Mouse (Mus musculus) layer of hippocampus, postnatal 25 days (tissue): Measurements from ENCODE around the gene Ppcdc. TPM values are rescaled to one million over a fixed set of nuclear protein-coding genes. Genes with fewer than 3 reads are reported as not detected.

Experiments used
- DNase-seq, 2 experiments: peaks; one replicate each; pipeline ENCODE4 v3.0.0; 2022; ENCODE audit warnings: mixed read lengths in 2 of 2, low spot score in 1 of 2; ENCODE audit errors: extremely low spot score in 1 of 2
- total RNA-seq, 2 experiments: library from RNA; stranded (reverse); gene quantifications; 2 replicates each; pipeline ENCODE4 v1.2.3; 2021

Gene Ppcdc
- total RNA-seq: 10 to 100 TPM; 11.5 to 17.4 TPM

DNA sequence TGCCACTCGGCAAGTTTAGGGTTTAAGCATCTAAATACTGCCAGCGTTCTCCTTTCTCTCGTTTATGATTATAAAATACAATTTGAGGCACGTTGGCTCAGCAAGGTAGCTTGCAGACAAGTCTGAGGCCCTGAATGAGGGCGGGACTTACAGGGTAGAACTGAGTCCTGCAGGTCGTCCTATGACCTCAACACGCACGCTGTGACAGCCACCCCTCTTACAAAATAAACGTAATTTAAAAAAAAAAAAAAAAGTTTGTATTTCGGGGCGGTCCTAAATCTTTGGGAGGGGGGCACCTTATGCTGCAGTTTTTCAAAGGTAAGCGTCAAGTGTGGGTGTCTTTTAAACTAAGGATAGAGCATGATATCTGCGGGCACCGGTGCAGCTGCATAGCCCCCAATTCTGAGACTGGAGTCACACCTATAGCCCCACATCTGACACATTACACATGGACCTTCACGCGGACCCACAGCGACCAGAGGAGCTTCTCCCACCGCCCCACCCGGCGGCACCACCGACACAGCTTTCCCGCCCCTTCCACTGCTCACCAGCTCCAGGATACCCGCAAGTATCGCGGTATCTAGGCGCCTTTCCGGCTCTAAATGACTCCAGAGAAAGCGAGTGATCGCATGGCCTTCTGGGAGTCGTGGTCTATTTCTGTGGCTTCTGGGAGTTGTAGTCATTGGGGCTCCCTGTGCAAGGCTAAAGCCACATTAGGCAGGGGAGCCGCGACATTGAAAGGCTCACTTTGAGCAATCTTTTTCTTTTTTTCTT, at the start of gene Ppcdc:
Ppcdc (minus strand) TSS at position 603 of the 774 bp plus-strand sequence.
- DNase-seq: peak; percentile 82 to 83

DNA sequence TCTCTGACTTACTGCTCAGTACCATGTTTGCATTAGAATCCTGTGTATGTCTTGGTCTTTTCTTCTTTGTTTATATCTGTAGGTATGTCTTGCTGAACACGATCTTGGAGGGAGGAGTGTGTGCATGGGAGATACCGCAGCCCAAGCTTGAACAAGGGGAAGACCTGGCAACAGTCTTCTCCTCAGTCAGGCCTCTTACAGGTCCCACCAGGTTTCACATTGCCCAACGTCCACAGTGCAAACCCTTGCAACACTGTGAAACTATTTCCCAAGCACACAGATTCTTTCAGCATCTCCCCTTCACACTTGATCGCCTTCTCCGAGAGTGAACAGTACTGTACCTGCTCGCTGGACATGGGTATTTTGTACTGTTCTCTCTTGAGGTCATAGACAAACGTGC, 47.9 kb upstream of the Ppcdc start:
- DNase-seq: no peak

DNA sequence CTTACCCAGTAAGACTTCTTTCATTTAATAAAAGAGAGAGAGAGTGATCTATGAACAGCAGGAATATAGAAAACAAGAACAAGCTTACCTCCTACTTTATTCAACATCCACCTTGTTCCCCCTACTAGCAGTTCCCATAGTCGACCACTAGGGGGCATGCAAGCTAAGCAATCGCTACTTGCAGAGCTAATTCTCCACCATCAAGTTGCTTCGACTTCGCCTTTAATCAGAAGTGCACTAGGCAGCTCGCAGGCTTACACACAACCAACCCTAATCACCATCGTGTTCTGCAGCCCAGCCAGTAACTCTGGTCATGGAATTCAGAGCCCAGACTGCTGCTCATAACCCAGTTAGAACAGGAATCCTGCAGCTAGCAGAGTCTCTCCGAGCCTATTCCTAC, 45.9 kb upstream of the Ppcdc start:
- peak; percentile 66 to 88 for DNase-seq

DNA sequence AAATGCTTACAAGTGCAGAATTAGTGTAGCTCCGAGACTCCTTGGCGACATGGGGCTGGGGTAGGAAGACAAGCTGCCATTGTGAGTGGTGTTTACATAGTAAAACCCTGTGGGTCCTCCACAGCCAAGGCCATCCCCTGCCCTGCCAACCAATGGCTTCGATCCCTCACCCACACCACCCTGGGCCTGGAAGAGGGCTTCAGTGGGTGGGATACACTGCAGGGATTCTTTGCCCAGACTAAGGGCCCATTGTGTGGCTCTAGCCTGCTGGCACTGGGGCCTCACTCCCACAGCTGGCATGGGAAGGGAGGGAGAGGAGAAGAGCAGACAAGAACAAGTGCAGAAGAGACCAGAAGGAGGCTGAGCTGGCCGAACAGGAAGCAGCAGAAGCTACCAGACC, 29.0 kb upstream of the Ppcdc start:
- no peak for DNase-seq

DNA sequence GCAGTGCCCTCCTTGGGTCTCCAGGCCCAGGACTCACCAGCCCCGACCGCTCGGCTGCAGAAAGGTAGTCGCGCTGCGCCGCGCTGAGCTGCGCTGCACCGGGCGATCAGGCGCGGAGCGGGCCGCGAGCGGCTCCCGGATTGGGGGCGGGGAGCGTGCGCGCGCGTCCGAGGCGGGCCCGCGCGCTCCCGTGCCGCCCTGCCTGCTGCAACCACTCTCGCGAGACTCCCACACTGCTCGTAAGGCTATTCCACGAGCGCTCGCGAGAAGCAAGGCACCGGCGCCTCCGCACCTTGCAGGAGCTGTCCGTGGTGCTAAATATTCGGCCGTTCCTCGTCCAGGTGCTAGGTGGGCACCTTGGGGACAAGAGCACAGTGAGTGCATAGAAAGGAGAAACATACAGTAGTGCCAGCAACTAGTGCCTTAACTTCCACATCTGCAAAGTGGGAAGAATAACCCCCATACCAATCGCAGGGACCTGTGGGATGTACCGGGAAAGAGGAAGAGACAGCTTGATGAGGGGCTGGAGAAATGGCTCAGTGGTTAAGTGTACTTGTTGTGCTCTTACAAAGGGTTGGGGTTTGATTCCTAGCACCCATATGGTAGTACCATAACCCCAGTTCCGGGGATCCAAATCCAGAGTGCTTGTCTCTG, 28.1 kb upstream of the Ppcdc start, which contains the start of gene Scamp5:
Scamp5 (minus strand) TSS at position 165 of the 654 bp plus-strand sequence.
- DNase-seq: peak; percentile 77 to 84

DNA sequence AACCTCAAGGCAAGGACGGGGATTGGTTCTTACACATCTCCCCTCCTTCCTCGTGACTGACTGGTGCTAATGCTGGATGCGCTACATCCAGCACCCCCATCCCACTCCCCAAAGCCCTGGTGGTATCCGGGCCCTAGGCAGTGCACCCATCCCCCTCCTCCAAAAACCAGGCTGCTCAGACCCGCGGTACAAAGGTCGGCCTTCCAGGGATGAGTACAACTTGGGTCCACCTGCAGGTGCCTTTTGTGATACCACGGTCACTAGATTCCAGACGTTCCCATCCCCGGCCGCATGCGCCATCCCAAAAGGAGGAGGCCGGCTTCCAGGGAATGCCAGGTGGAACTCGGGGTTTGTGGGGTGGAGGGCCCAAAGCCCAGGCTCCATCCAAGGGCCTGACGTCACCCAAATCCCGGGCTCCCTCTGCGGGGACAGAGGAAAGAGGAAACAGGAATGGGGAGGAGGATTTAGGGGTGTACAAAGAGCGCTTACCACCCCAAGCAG, 27.4 kb upstream of the Ppcdc start:
- peak; percentile 33 to 49 for DNase-seq

DNA sequence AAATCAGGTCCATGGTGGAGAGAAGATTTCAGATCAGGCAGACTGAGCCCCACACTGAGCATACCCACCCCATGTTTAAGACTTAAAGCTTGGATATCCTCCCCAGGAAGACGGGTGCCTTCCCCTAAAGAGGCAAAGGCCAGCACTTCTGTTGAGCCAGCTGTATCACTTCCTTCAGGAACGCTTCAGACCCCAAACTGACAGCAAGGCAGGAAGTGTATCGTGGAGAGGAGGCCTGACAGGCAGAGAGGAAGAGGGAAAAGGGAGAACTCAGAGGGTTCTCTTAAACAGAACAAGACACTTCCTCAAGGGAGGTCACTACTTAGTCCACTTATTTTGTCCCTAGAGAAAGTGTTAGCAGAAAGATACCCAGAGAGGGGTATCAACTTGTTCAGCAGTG, 26.2 kb upstream of the Ppcdc start:
- DNase-seq: no peak

DNA sequence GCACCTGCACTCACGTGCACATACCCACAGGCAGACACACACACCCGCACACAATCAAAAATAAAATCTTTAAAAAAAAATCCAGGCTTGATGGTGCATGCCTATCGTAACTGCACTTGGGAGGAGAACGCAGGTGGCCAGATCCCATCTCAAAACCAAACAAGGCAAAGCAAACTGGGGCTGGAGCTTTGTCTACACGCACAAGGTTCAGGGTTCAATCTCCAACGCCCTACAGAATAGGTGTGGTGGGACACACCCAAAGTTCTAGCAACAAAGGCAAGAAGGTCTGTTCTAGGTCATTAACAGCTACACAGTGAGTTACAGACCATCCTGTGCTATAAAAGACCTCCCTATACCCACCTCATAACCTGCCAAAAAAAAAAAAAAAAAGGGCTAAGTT, 22.9 kb upstream of the Ppcdc start:
- no peak for DNase-seq

DNA sequence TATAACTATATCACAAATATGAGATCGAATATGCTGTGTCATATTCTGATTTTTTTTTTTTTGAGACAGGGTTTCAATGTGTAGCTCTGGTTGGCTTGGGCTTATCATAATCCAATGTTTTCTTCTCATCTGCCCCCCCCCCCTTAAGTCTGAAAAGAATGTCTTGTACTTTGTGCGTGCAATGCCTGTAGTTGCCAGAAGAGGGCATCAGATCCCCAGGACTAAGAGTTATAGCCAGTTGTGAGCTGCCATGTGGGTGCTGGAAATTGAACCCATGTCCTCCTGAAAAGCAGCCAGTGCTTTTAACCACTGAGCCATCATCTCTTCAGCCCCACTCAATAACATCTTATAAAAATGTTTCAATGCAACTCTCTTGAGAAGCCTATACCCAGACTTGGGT, 19.8 kb upstream of the Ppcdc start:
- DNase-seq: no peak

DNA sequence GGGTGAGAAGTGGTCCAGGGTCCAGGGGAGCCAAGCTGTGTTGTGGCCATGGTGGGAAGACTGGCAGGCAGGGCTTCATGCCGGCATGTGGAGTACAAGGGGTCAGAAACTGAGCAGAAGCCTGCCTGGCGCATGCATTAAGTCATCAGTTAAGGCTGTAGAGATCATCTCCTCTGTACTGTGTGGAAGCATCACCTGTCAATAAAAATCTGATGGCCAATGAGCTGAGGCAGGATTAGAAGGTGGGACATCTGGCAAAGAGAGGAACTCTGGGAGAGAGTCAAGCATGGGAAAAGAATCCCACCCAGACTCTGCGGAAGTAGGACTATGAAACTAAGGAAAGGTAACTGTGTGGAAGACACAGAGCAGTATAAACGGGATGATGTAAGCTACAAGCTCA, 13.6 kb upstream of the Ppcdc start:
- no peak for DNase-seq

DNA sequence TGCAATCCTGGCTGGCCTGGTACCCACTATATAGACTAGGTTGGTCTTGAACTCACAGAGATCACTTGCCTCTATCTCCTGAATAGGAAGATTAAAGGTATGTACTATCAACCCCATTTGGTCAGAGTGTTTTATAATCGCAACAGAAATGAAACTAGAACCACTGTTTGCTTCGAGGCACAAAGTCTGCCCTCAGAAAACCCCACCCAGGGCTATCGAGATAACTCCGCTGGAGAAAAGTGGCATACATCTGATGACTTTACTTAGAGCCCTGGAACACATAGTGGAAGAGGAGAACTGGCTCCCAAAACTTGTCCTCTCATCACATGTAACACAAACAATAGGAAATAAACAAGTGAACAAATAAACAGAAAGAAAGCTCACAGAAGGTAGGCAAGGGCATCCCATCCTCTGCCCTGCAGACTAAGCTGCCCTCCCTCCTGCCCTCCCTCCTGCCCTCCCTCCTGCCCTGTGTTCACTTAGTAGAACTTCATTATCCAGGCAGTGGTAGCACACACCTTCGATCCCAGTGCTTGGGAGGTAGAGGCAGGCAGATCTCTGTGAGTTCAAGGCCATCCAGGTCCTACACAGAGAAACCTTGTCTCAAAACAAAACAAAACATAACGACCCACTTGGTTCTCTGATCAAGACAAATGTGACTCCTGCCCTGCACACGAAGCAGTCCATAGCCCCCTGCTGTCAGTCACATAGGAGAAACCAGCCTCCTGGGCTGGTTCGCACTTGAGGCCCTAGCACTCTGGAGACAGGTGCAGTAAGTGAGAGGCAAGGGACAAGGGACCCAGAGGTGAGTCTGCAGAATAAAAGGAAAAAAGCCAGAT, 12.9 kb upstream of the Ppcdc start:
- DNase-seq: no peak

DNA sequence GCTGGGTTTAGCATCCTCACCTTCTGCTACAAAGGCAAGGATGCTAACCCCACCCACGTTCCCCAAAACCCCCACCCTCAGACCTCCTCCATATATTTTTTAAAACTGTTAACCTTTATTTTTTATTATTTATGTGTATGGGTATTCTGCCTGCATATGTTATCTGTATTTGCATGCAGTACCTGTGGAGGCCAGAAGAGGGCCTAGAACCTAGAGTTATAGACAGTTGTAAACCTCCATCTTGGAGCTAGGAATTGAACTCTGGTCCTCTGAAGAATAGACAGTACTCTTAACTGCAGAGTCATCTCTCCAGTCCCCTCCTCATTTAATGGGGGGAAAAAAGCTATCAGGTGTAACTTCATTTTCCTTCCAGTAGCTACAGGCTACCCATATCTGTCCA, 9.8 kb upstream of the Ppcdc start:
- no peak for DNase-seq

DNA sequence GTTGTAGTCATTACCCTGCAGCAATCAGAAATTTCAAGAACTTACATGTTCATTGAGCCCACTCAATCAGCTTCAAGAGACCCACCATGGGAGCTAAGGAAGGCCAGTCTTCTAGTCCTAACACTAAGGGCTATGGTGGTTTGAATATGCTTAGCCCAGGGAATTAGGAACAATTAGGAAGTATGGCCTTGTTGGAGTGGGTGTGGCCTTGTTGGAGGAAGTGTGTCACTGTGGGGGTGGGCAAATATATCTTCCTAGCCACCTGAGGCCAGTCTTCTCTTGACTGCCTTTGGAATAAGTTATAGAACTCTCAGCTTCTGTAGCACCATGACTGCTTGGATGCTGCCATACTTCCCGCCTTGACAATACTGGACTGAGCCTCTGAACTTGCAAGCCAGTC, 696 bp upstream of the Ppcdc start:
- DNase-seq: no peak

DNA sequence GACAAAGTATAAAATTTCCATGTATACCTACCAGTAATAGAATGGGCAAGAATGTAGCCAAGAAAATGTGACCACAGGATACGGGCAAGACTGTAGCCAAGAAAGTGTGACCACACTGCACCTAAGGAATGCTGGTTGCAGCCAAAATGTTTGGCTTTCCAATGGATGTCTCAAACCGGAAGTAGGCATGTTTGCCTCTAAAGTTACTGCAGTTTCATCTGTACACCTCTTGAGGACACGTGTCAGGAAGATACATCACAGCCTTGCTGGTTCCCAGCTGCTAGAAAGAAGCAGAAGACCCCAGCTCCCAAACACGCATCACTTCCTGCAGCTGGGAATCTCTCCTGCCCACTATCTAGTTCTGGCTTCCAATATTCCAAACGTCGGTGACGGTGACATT, 841 bp downstream of the Ppcdc start:
- DNase-seq: no peak

DNA sequence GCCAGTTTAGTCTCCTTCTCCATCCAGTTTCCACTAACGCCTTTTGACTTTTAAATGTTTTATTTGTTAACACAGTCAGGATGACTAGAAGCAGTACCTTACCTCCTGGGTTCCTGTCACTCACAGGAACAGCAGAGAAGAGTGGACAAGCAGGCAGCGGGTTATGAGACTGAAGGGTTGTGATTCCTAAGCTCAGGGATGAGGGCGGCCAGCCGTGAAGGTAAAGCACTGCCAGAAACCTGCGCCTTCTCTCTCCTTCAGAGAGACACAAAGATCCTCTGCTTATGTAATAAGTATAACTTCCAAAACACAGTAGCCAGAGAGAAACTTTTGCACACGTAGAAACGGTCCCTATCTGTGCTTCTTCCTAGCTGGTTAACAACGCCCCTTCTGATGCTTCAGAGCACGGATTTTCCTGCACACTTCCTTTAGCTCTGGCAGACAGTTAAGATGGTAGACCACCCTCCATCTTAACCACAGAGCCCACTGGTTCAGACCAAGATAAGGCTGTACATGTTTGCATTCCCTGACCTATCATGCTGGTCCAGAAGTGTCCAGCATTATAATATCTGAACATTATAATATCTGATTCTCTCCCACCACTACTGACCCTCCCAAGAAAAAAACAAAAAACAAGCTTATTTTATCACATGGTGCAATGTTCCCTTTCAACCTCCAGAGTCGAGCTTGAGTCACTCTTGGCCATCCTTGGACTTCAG, 1.9 kb downstream of the Ppcdc start:
- no peak for DNase-seq

DNA sequence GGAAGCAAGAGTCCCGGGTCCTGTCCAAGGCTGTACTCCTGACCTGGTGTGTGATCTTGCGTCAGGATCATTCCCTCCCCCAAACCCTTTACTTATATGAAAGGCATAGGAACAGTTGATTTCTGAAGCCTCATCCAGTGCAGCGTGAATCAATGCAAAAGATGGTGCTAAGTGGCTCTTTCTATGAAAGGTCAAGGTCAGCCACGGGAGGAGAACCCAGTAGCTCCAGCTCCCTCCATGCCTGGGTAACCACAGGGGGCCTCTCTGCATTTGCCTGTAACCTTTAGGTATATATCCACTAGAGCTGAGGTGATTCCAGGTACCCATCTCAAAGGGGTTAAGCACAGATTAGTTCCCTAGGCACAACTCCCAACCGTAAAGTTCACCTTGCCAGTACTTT, 3.8 kb downstream of the Ppcdc start:
- no peak for DNase-seq

DNA sequence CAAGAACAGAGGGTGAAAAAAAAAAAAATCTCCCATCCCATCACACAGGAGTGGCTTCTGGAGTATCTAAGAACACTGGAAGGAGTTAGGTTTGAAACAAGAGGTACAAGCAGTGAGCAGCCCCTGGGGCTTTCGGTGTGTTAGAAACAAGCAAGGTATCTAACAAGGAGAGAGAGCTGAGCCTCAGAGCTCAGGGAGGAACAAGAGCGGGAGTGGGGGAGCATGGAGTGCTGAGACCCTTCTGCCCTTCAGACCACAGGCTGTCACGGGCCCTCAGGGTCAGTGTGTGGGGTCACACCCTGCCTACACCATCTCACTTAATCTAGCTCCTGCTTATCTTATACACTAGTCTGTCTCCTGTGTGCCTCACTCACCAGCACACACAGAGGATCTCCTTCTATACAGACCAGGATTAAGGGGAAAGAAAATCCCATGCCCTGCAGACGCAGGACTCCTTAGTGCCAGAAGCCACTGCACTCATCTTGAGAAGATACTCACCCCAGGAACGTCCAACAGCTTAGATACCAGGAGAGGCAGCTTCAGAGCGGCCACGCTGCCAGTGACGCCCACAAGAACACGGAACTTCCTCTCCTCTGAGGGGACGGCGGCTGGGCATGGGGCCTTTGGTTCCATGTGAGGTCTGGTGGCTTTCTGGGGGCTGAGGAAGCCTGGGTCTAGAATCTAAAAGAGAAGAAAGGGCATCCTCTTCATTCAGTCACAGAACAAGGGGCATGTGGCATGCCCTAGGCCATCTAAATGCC, 5.3 kb downstream of the Ppcdc start:
- no peak for DNase-seq

DNA sequence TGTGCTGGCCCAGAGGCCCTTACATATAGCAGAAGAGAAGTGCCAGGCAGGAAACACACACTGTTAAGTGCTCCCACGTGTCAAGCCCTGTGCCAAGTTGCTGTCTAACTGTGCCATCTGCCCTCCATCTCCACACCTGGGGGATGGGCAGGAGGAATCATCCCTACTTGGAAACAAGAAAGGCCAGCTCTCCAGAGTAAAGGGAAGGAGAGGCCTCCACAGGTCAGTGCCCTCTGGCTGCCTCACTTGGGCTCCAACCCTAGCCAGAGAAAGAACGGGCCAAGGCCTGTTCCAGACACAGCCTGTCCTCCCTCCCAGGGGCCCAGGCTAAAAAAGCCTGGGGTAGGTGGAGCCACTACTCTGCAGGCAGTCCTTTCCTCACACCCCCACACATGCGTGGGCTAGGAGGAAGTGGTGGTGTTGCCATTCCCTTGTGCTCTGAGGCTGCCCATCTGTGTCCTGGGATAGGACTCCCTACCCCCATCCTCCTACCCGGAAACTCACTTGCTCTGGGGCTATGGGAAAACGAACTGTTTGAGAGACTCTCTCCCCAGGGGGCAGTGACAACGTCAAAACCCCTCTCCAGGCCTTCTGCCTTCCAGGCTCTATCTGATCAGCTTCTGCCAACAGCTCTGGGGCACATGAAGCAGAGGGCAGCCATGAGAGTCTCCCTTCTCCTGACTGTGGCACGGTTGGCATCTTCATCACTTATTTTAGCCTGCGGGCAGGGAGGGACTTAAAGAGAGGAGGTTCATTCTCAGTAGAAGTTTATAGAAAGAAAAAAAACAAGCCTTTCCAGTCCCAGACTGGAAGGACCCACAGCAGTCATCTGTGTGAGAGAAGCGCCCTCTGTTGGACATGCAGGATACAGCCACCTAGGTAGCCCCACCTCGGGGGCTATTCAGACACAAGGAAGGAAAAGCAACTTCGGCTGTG, 6.6 kb downstream of the Ppcdc start:
- peak; percentile 65 to 84 for DNase-seq

DNA sequence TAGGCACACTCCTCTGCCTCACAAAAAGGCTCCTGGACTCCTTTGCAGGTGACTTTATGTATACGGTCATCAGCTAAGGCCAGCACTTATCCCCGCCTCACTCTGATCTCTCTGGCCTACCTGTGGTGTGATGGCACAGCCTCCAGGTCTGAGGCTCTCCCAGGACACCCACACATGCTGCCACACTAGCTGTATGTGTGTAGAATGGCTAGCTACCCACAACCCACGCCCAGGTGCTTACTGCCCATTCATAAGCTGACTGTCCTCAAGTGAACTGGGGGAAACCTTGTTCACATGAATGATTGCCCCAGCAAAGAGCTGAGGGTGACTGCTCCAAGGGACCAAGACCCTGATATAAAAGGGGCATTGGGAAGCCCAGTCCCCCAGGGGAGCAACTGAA, 7.4 kb downstream of the Ppcdc start:
- DNase-seq: no peak
